Mouse (Mus musculus): ENCODE measurements around the gene Mfap1a.

- TF ChIP-seq POLR2A (IDR thresholded peaks at IDR 0.05; ENCODE audit: insufficient read length, low read depth) (no peak), E2F4 (IDR thresholded peaks at IDR 0.05; ENCODE audit: insufficient read depth) (no peak), TCF3 (IDR thresholded peaks at IDR 0.05; ENCODE audit: insufficient read length, low read depth) (no peak), MAX (IDR thresholded peaks at IDR 0.05; ENCODE audit: low read depth) (no peak), TCF12 (IDR thresholded peaks at IDR 0.05; ENCODE audit: insufficient read depth, poor library complexity, severe bottlenecking) (no peak), USF1 (IDR thresholded peaks at IDR 0.05; ENCODE audit: low read depth) (no peak), CEBPB (IDR thresholded peaks at IDR 0.05; ENCODE audit: insufficient read depth, poor library complexity, severe bottlenecking) (no peak), SRF (IDR thresholded peaks at IDR 0.05; ENCODE audit: control insufficient read depth, insufficient read length, low read depth) (no peak), POLR2AphosphoS2 (IDR thresholded peaks at IDR 0.05; ENCODE audit: insufficient read length, low read depth) (no peak), MYOG (IDR thresholded peaks at IDR 0.05; ENCODE audit: control insufficient read depth in 1 of 3, insufficient read depth in 1 of 3, insufficient read length in 2 of 3, low read depth in 2 of 3) (no peak), MYOD1 (IDR thresholded peaks at IDR 0.05; ENCODE audit: control insufficient read depth in 1 of 3, insufficient read length in 2 of 3, low read depth in 2 of 3) (no peak), REST (IDR thresholded peaks at IDR 0.05; ENCODE audit: insufficient read depth, insufficient read length) (no peak)
These were observed 7.7 kb upstream of the Mfap1a start for GRCm38 (mm10) chr2:121514211-121514610.
